Comparison of ENCODE assay signal across 20 mouse cellular contexts in genomic region chr9:120210865-120211264, GRCm38 (mm10).
"Had no signal": no experiment of that assay in that cellular context is flagged by ENCODE, and none has a peak within 500 bp of the region (broad histone marks: within the 10 kb centered on the region; RNA-seq: fewer than 3 reads in every experiment).

No protein-coding gene starts in this region.

- H3K9ac ChIP-seq: limb, embryonic 13.5 days; liver, embryonic 12.5 days; liver, embryonic 15.5 days; lung, embryonic 15.5 days had no signal

- ATAC-seq: liver, embryonic 12.5 days had no signal

- H3K4me1 ChIP-seq: limb, embryonic 10.5 days; liver, embryonic 12.5 days; liver, embryonic 15.5 days; lung, embryonic 15.5 days had no signal

- H3K9me3 ChIP-seq: limb, embryonic 10.5 days; limb, embryonic 13.5 days; liver, embryonic 12.5 days; liver, embryonic 15.5 days; lung, embryonic 15.5 days had no signal

- H3K4me3 ChIP-seq: layer of hippocampus, adult 2 months; limb, embryonic 10.5 days; limb, embryonic 13.5 days; liver, embryonic 12.5 days; liver, embryonic 15.5 days; lung, embryonic 15.5 days had no signal

- H3K36me3 ChIP-seq: limb, embryonic 10.5 days; limb, embryonic 13.5 days; liver, embryonic 12.5 days; liver, embryonic 15.5 days; lung, embryonic 15.5 days had no signal

- H3K27me3 ChIP-seq: limb, embryonic 13.5 days; liver, embryonic 12.5 days; liver, embryonic 15.5 days; lung, embryonic 15.5 days had no signal

- DNase-seq: kidney, postnatal 25 days; layer of hippocampus, adult 9-11 months; liver; lung, adult 18-20 months; lung, postnatal 10 days; lung, postnatal 36 days; midbrain, embryonic 14.5 days; retina, postnatal 1 day; right cerebral cortex, postnatal 25 days; spleen, adult 18-20 months; thymus, adult 18-20 months; thymus, postnatal 36 days had no signal

- H3K4me2 ChIP-seq: limb, embryonic 13.5 days; liver, embryonic 12.5 days; liver, embryonic 15.5 days; lung, embryonic 15.5 days; midbrain, embryonic 11.5 days had no signal

- H3K27ac ChIP-seq: kidney, postnatal 0 days; layer of hippocampus, adult 2 months; limb, embryonic 10.5 days; limb, embryonic 13.5 days; liver, embryonic 12.5 days; liver, embryonic 15.5 days; lung, embryonic 15.5 days had no signal
